Mouse (Mus musculus) liver, embryonic 14.5 days (tissue): ENCODE results near the gene Vav1. TPM values are rescaled to one million over a fixed set of nuclear protein-coding genes. Genes with fewer than 3 reads are reported as not detected.
A peak's percentile ranks its signal among the peaks of the same experiment; 100 is the strongest.

Experiments used
- ATAC-seq: fragments of 200-750 bp; cut with Nextera tagmentation; 2 replicates; pipeline ENCODE4 v1.8.0; 2017; ENCODE audit warnings: moderate number of reproducible peaks, mild to moderate bottlenecking, moderate library complexity; ENCODE audit not compliant: insufficient read depth
- DNase-seq, 3 experiments: peaks; one replicate each; pipeline ENCODE4 v3.0.0-alpha.2; 2012 to 2013; ENCODE audit warnings: low read depth in 3 of 3, low spot score in 3 of 3
- H3K27ac ChIP-seq: fragments of 300-500 bp; sonication (generic); 2 replicates; pipeline ENCODE4 v1.5.1; 2014; ENCODE audit warnings: moderate library complexity, mild to moderate bottlenecking, control low read depth, inconsistent platforms
- H3K27me3 ChIP-seq: fragments of 300-500 bp; sonication (generic); 2 replicates; pipeline ENCODE4 v1.6.1; 2014; ENCODE audit warnings: mild to moderate bottlenecking, low read length, moderate library complexity; ENCODE audit not compliant: control insufficient read depth, insufficient read depth
- H3K36me3 ChIP-seq: fragments of 300-500 bp; sonication (generic); replicated peaks from 2 replicates; pipeline ENCODE4 v1.6.1; 2014; ENCODE audit warnings: low read depth; ENCODE audit not compliant: control insufficient read depth, insufficient read depth
- H3K4me1 ChIP-seq, 2 experiments: fragments of 200-500 bp in 1 of 2; fragments of 300-500 bp in 1 of 2; sonication (generic) in 1 of 2; replicated peaks; 2 replicates each; pipeline ENCODE4 v1.6.1; 2012 to 2014; ENCODE audit warnings: antibody characterized with exemption in 1 of 2, inconsistent platforms in 1 of 2, low read length in 1 of 2; ENCODE audit not compliant: control insufficient read depth in 2 of 2, insufficient read depth in 2 of 2
- H3K4me2 ChIP-seq: fragments of 300-500 bp; sonication (generic); 2 replicates; pipeline ENCODE4 v1.6.1; 2014; ENCODE audit warnings: low read depth, mild to moderate bottlenecking, control low read depth, moderate library complexity
- H3K4me3 ChIP-seq, 2 experiments: fragments of 200-500 bp in 1 of 2; fragments of 300-500 bp in 1 of 2; sonication (generic) in 1 of 2; 2 replicates each; pipeline ENCODE4 v1.5.1; 2012 to 2014; ENCODE audit warnings: low read depth in 2 of 2, low read length in 2 of 2, mild to moderate bottlenecking in 2 of 2, control low read depth in 1 of 2, inconsistent platforms in 1 of 2, moderate library complexity in 1 of 2; ENCODE audit not compliant: insufficient read depth in 1 of 2
- H3K9ac ChIP-seq: fragments of 300-500 bp; sonication (generic); replicated peaks from 2 replicates; pipeline ENCODE4 v1.6.1; 2014; ENCODE audit warnings: mild to moderate bottlenecking, control low read depth, moderate library complexity
- H3K9me3 ChIP-seq: fragments of 300-500 bp; sonication (generic); 2 replicates; pipeline ENCODE4 v1.6.1; 2016; ENCODE audit warnings: low read length, mixed read lengths; ENCODE audit not compliant: control insufficient read depth
- CTCF ChIP-seq: IDR thresholded peaks from 2 replicates; pipeline ENCODE4 v1.5.1; 2016; ENCODE audit warnings: antibody characterized with exemption, low read depth, control low read depth
- EP300 ChIP-seq: IDR thresholded peaks from 2 replicates; pipeline ENCODE4 v1.6.1; 2016; ENCODE audit warnings: antibody characterized with exemption, low read depth
- WGBS: fragments of 180-500 bp; shearing (Covaris S2); extraction: QIAGEN DNeasy Blood & Tissue Kit; methylation state at CpG from one replicate; pipeline ENCODE4 v1.1.7; 2014; ENCODE audit not compliant: insufficient replicate concordance; 5-methylcytosine and 5-hydroxymethylcytosine counted together
- polyA plus RNA-seq, 2 experiments: library from polyadenylated mRNA; depleted of rRNA in 1 of 2; stranded (reverse) in 1 of 2; unstranded in 1 of 2; fragments of >200 nt; fragmentation: Nextera tagmentation in 1 of 2; extraction: Ambion mirVana in 1 of 2; gene quantifications; 2 replicates each; pipeline versions ENCODE4 v1.2.1 to v1.2.3; 2012 to 2014

Vav1 gene
- polyA plus RNA-seq (2012; rRNA removed) (4.6 and 6.9 TPM in 2 replicates), polyA plus RNA-seq (2014; fragmentation: Nextera tagmentation; extraction: Ambion mirVana) (10.7 and 11.0 TPM in 2 replicates)

- no peaks in the 10 kb centered on the region for H3K9me3 ChIP-seq
- DNase-seq, result no peak
- no peaks in the 10 kb centered on the region for H3K36me3 ChIP-seq
- whole genome bisulfite sequencing, result 11% methylated on average over 26 of the region's 26 CpGs
- H3K9ac ChIP-seq, result peak within 1 kb of the TSS; percentile 36
- TF ChIP-seq EP300 (no peak), CTCF (no peak)
- peaks cover 17% of the 10 kb centered on the region for H3K27me3 ChIP-seq
- H3K27ac ChIP-seq, result no peak within 1 kb of the TSS
- peaks cover 4 to 17% of the 10 kb centered on the region in 2 experiments for H3K4me1 ChIP-seq
- peak; percentile 25; the same call in 1 of the 2 replicates for ATAC-seq
- H3K4me2 ChIP-seq, result peak within 1 kb of the TSS; percentile 56
- peak within 1 kb of the TSS; percentile 51 to 53 for H3K4me3 ChIP-seq
Observed at GRCm38 (mm10) chr17:57278943-57279590, at the start of gene Vav1. TSS of gene Vav1 (plus strand) at chr17:57279100.

GRCm38 (mm10) chr17:57229851-57230727, 48.8 kb upstream of the Vav1 start:
- no peak overlapping the region for H3K27ac ChIP-seq
- TF ChIP-seq EP300, result no peak
- no peak for TF ChIP-seq CTCF
- DNase-seq, result no peak
- no peak overlapping the region for H3K4me2 ChIP-seq
- no peak for ATAC-seq
- H3K9me3 ChIP-seq, result no peaks in the 10 kb centered on the region
- whole genome bisulfite sequencing, result 51% methylated on average over 15 of the region's 15 CpGs
- peaks cover 0 to 25% of the 10 kb centered on the region in 2 experiments for H3K4me1 ChIP-seq
- no peak overlapping the region for H3K9ac ChIP-seq
- no peaks in the 10 kb centered on the region for H3K27me3 ChIP-seq
- no peaks in the 10 kb centered on the region; the same call in 1 of the 2 replicates for H3K36me3 ChIP-seq
- no peak overlapping the region for H3K4me3 ChIP-seq

DNA sequence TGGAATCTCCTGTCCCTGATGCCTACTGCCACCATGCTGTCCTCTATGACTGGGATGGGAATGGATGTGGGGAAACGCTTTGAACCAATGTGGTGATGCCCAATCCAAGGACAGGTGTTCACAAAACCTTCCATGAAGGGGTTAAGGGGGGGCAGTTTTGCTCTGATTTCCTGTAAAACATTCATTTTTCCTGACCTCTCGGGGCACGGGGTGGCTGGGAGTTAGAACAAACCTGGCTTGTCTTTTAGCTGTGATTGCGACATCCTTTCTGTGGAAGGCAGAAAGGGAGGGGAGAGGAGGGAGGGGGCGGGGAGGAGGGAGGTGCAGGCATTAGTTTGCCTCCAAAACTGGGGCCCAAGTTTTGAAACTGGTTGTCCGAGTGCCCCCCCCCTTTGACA, 48.2 kb upstream of the Vav1 start:
- Histone ChIP-seq H3K4me3 (no peak overlapping the region), H3K27me3 (no peaks in the 10 kb centered on the region), H3K27ac (no peak overlapping the region), H3K36me3 (peaks cover 1% of the 10 kb centered on the region), H3K9me3 (no peaks in the 10 kb centered on the region), H3K9ac (no peak overlapping the region), H3K4me1 (peaks cover 0 to 25% of the 10 kb centered on the region in 2 experiments), H3K4me2 (no peak overlapping the region)
- peak; percentile 11; the same call in 1 of the 2 replicates for ATAC-seq
- no peak for DNase-seq
- TF ChIP-seq CTCF, result no peak
- no peak for TF ChIP-seq EP300
- WGBS, result 26% methylated on average over 6 of the region's 6 CpGs

DNA sequence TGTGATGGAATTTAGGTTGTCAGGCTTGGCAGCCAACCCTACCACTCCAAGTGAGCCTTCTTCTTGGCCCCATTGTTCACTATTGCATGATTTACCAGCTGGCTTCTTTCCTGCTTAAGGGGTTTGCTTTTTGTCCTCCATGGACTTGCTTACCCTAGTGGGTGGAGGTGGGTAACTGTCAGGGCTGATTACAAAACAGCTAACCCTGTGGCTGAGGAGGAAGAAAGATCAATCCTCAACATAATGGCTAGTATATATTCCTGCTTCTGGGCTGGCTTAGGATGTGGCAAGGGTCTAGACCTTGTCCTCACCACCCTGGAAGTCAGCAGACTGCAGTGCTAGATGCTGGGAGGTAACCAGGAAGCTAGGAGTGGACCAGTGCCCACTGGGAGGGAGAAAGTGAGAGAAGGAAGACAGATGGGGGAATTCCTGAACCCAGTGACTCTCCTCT, 47.6 kb upstream of the Vav1 start:
- H3K9me3 ChIP-seq, result no peaks in the 10 kb centered on the region
- no peak for TF ChIP-seq CTCF
- TF ChIP-seq EP300, result no peak
- H3K4me1 ChIP-seq, result peaks cover 0 to 25% of the 10 kb centered on the region in 2 experiments
- peaks cover 5% of the 10 kb centered on the region for H3K36me3 ChIP-seq
- H3K27ac ChIP-seq, result no peak overlapping the region
- ATAC-seq, result no peak
- no peak for DNase-seq
- no peaks in the 10 kb centered on the region for H3K27me3 ChIP-seq
- H3K4me2 ChIP-seq, result peak overlapping the region; percentile 24
- no peak overlapping the region for H3K4me3 ChIP-seq
- no peak overlapping the region for H3K9ac ChIP-seq

- H3K27ac ChIP-seq, result no peak overlapping the region; the same call in 1 of the 2 replicates
- peaks cover 0 to 25% of the 10 kb centered on the region in 2 experiments for H3K4me1 ChIP-seq
- H3K4me2 ChIP-seq, result peak overlapping the region; percentile 33
- H3K27me3 ChIP-seq, result no peaks in the 10 kb centered on the region
- TF ChIP-seq CTCF, result no peak
- no peak for TF ChIP-seq EP300
- no peak for ATAC-seq
- no peaks in the 10 kb centered on the region for H3K9me3 ChIP-seq
- no peak overlapping the region for H3K9ac ChIP-seq
- no peak overlapping the region for H3K4me3 ChIP-seq
- H3K36me3 ChIP-seq, result peaks cover 9% of the 10 kb centered on the region
- DNase-seq, result no peak
- WGBS, result 64% methylated on average over 1 of the region's 1 CpGs
Observed at GRCm38 (mm10) chr17:57232200-57232599, 46.7 kb upstream of the Vav1 start.
